Mouse (Mus musculus): ENCODE measurements around the gene Smndc1.
A peak's percentile ranks its signal among the peaks of the same experiment; 100 is the strongest.

Smndc1 gene

GRCm38 (mm10) chr19:53389851-53390431, 437 bp downstream of the Smndc1 start:
- peak; percentile 65 for DNase-seq (ENCODE audit: low read depth in 2 of 2, low spot score in 2 of 2)

- DNase-seq (ENCODE audit: low read depth in 2 of 2, low spot score in 2 of 2): no peak
These were observed 961 bp downstream of the Smndc1 start for GRCm38 (mm10) chr19:53389417-53389816.

DNA sequence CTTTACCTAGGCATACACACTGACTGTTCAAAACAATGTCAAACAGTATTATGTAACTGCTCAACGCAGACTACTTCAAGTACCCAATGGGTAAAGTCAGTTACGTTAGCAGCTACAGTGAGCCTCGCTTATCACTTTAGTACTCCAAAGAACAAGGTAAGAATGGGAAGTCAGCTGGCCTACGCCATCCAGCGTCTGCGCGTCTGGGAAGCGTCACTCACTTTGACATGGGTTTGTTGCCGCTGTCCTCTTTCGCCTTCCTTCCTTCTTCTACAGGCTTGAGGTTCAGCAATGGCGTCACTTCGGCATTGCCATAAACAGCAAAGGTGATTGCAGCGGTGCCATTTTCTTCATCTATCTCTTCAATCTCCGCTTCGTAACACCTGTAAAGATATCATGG, 7.0 kb downstream of the Smndc1 start:
- DNase-seq (ENCODE audit: low read depth in 2 of 2, low spot score in 2 of 2): no peak

DNA sequence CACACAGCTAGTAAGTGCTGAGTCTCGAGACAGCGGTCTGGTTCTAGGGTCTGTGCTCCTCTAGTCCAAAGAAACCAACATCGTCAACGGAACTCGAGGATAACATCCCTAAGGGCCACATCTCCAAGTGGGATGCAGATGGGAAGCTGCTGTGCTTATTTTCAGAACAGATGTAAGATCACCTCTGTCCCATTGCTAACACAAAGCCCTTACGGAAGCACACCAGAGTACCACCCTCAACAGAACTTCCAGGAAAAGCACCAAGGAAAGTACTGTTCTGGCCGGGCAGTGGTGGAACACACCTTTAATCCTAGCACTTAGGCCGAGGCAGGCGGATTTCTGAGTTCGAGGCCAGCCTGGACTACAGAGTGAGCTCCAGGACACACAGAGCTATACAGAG, 12.0 kb downstream of the Smndc1 start:
- no peak for DNase-seq (ENCODE audit: low read depth in 2 of 2, low spot score in 2 of 2)

DNA sequence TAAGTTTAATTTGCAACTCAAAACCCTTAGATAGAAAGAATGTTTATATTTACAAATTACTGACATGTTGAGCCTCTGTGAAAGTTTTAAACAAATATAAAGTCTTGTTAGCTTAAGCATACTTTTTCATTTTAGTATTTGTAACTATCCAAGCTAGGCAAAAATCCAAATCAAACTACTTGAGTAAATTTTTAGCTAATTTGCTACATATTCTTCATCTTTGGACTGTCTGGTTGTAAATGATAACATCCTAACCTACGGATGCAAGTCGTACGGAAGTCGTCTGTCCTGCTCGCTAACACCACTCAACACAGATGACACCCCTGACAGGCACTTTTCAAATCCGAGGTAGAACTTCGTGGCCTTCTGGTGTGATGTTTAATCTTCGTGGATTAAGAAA, 12.7 kb downstream of the Smndc1 start:
- DNase-seq (ENCODE audit: low read depth in 2 of 2, low spot score in 2 of 2): no peak

- DNase-seq (ENCODE audit: low read depth in 2 of 2, low spot score in 2 of 2): no peak
These were observed 14.6 kb downstream of the Smndc1 start for GRCm38 (mm10) chr19:53375816-53376215.

DNA sequence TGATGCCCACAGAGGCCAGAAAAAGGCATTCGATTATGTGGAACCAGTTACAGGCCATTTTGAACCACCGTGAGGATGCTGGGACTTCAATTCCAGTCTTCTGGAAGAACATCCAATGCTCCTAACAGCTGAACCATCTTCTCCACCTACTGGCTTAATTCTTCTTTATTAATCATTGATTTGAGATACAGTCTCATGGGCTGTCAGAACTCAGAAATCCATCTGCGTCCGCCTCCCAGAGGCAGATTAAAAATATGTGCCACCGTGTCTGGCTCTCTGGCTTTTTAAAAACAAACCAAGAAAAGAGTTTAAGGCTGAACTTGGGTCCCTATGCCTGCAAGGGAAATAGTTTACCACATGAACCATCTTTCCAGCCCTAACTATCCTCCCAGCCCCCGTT, 15.1 kb downstream of the Smndc1 start:
- no peak for DNase-seq (ENCODE audit: low read depth in 2 of 2, low spot score in 2 of 2)

DNA sequence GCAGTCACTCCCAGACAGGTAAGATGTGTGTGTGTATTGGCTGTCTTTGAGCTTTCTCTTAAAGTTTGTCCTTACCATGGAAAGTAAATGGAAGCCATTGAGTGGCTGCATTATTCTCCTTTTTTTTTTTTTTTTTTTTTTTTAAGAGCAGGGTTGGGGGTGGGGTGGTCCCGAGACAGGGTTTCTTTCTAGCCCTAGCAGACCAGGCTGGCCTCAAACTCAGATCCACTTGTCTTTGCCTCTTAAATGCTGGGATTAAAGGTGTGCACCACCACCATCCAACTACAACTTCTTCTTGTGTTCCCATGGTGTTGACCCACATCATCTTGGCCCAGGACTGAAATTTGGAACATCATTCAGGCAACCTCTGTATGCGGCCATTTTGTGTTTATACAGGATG, 16.8 kb downstream of the Smndc1 start:
- DNase-seq (ENCODE audit: low read depth in 2 of 2, low spot score in 2 of 2): no peak

GRCm38 (mm10) chr19:53371666-53372065, 18.7 kb downstream of the Smndc1 start, which contains the start of gene Gm10197:
Gm10197 (minus strand) TSS chr19:53371766.
- DNase-seq (ENCODE audit: low read depth in 2 of 2, low spot score in 2 of 2): no peak

- DNase-seq (ENCODE audit: low read depth in 2 of 2, low spot score in 2 of 2): no peak
These were observed 20.1 kb downstream of the Smndc1 start for GRCm38 (mm10) chr19:53370233-53370632.

GRCm38 (mm10) chr19:53369469-53370043, 20.8 kb downstream of the Smndc1 start:
- DNase-seq (ENCODE audit: low read depth in 2 of 2, low spot score in 2 of 2): peak; percentile 52 to 70

DNA sequence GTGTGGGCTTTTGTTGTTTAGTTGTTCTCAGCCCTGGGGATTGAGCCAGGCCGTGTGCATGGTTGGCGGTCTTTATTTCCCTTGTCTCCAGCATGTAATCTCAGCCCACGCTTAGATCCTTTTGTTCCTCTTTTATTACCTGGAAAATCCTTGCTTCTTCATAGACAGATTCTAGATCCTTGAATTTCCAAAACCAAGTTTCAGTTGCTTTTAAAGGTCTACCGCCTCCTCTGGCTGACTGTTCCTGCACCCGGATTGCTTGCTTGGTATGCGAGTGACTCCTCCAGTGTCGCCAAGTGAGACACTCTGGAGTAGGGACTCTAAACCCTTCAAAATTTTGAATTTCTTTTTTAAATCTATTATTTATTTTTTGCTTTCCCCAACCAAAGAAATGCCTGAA, 23.5 kb downstream of the Smndc1 start:
- no peak for DNase-seq (ENCODE audit: low read depth in 2 of 2, low spot score in 2 of 2)

DNA sequence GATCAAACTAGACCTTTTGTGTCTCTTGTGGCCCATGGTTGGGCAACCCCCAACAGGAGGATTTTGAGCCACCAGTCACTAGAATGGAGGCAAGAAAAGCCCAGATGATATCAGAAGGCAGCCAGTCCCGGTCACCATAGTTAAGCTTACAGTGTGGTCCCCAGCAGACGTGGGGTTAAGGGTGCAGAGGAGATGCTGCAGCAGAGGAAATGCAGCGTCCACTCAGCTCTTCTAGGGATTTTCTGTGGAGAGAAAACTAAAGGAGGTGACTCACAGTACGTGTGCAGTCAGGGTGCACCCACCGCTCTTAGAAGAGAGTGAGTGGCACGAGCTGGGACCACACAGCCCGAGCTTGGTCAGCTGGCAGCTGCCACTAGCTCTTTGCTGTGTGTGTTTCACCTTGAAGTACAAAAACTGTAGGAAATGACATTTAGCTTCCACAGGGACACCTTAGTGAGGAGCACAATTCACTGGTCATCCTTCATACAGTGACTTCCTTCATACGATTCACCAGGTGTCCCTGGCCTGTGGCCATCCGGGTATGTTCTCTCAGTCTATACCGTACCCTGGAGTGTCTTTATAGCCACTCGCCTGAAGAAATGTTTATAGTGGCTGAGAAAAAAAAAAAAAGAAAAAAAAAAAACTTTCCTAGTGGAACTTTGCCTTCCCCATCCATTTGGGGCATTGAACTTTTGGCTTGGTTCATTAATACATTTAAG, 24.2 kb downstream of the Smndc1 start:
- DNase-seq (ENCODE audit: low read depth in 2 of 2, low spot score in 2 of 2): no peak

- DNase-seq (ENCODE audit: low read depth in 2 of 2, low spot score in 2 of 2): no peak
These were observed 25.4 kb downstream of the Smndc1 start for GRCm38 (mm10) chr19:53364963-53365362.

DNA sequence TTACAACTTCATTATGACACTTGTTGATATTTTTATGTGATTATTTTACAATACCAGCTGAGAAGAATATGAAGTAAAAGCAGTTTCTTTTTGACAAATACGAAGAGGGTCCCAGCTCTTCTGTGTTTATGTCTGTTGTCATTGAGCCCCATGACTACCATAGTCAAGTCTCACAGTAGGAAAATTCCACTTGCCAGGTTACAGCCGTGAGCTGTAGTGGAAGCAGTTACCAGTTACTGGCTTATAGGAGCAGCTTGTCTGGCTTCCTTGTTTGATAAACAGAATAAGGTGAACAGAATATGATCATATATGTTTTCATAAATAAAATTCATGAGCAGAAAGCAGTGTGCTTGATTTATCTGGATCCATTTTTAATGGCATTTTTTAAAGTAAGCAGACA, 25.8 kb downstream of the Smndc1 start:
- no peak for DNase-seq (ENCODE audit: low read depth in 2 of 2, low spot score in 2 of 2)

DNA sequence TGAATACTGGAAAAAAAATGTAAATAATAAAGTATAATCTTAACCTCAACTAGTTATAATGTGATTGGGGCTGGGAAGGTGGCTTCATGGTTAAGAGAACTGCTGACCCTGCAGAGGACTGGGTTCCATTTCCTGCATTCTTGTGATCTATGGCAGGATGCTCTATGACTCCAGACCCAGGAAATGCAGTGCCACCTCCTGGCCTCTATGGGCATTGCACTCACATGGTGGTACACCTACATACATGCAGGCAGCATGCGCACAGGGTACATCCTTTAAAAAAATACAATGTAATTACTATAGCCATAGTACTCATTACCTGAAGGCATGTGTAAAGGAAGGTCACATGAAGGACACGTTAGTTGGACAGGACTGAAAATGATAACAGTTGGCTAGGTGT, 27.4 kb downstream of the Smndc1 start:
- peak; percentile 7 to 43 for DNase-seq (ENCODE audit: low read depth in 2 of 2, low spot score in 2 of 2)

- DNase-seq (ENCODE audit: low read depth in 2 of 2, low spot score in 2 of 2): no peak
These were observed 30.0 kb downstream of the Smndc1 start for GRCm38 (mm10) chr19:53360265-53360958.

DNA sequence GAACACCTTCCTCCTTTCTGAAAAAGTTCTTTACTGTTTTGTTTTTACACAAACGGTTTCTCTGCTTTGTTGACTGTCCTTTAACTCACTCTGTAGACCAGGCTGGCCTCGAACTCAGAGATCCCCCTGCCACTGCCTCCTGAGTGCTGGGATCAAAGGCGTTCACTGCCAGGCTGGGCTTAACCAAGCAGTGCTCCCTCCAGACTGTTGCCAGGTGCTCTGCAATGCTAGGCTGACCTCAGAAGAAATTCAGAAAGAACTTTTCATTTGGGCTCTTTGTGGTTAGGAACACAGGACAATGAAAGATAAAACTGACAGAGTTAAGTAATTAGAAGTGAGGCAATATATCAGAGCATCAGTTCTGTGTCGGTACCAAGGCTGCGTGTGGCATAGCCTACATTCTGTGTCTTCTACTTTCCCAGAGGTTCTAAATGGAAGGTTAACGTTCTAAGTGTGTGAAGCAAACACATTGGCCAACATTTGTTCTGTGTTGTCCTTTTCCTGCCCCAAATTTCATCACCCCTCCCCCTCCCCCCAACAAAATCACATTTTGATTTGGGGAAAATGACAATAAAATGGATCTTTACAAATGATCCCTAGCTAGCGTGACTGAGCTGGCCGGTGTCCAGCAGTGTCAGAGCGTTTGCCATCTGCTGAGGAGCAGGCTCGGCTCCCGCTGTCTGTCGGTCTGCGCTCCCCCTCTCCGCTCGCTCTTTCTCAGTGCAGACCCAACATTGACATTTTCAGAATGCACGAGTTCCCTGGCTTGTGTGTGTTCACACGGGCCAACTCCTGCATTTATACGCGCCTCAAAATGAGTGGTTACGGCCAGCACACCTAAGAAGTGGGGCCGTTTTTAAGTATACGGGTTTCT, 31.0 kb downstream of the Smndc1 start:
- DNase-seq (ENCODE audit: low read depth in 2 of 2, low spot score in 2 of 2): no peak

GRCm38 (mm10) chr19:53355065-53355464, 35.3 kb downstream of the Smndc1 start:
- no peak for DNase-seq (ENCODE audit: low read depth in 2 of 2, low spot score in 2 of 2)

DNA sequence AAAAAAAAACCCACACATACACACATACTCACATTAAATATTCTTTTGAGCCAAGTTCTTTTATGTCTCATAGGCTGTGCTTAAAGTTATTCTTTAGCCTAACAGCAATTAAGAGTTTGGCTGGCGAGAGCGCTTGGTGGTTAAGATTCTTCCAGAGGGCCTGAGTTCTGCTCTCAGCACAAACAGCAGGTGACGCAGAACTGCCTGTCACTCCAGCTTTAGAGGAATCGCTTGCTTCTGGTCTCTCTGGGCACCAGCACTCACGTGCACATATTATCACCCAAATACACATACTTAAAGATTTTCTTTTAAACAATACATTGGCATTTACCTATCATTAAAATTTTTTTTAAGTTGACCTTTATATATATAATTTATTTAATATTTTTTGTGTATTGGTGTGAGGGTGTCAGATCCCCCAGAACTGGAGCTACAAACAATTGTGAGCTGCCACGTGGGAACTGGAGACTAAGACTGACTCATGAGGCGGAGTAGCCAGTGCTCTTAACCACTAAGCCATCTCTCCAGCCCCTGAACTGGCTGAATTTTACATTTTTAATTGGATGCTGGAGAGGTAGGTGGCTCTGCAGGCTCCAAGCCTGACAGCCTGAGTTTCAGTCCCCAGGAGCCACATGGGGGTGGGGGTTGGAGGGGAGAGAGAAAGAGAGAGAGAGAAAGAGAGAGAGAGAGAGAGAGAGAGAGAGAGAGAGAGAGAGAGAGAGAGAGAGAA, 35.9 kb downstream of the Smndc1 start:
- DNase-seq (ENCODE audit: low read depth in 2 of 2, low spot score in 2 of 2): no peak

Measured in CD8-positive naive resting alpha-beta T cell, adult 2 months (primary cell).